Mouse (Mus musculus): ENCODE data around the gene Gm20388. TPM values are rescaled to one million over a fixed set of nuclear protein-coding genes. Genes with fewer than 3 reads are reported as not detected.

Gm20388 gene
- polyA plus RNA-seq, 1 experiment from 2014 or later = not detected

GRCm38 (mm10) chr8:120492193-120492880, 581.7 kb downstream of the Gm20388 start:
- peaks cover 14% of the 10 kb centered on the region for H3K27me3 ChIP-seq
- no peak overlapping the region for H3K27ac ChIP-seq
- peaks cover 74% of the 10 kb centered on the region for H3K4me1 ChIP-seq
- no peak for ATAC-seq (ENCODE audit: insufficient number of reproducible peaks, insufficient read depth, low FRiP score, low TSS enrichment)
- H3K4me3 ChIP-seq = no peak overlapping the region
- no peak overlapping the region for H3K9ac ChIP-seq
- no peak overlapping the region for H3K4me2 ChIP-seq (replicated peaks)
- no peaks in the 10 kb centered on the region for H3K9me3 ChIP-seq
- H3K36me3 ChIP-seq = no peaks in the 10 kb centered on the region
- 46% methylated on average over 14 of the region's 14 CpGs for whole genome bisulfite sequencing

GRCm38 (mm10) chr8:120492881-120493220, 582.2 kb downstream of the Gm20388 start:
- no peak overlapping the region for H3K4me2 ChIP-seq (replicated peaks)

GRCm38 (mm10) chr8:120493508-120494464, 583.1 kb downstream of the Gm20388 start:
- WGBS = 69% methylated on average over 16 of the region's 16 CpGs
- H3K27me3 ChIP-seq = peaks cover 14% of the 10 kb centered on the region

More at GRCm38 (mm10) chr8:120492881-120493220, 582.2 kb downstream of the Gm20388 start:
- Histone ChIP-seq H3K9ac (no peak overlapping the region), H3K27ac (no peak overlapping the region), H3K36me3 (no peaks in the 10 kb centered on the region), H3K9me3 (no peaks in the 10 kb centered on the region), H3K4me3 (no peak overlapping the region), H3K27me3 (peaks cover 14% of the 10 kb centered on the region), H3K4me1 (peaks cover 76% of the 10 kb centered on the region)
- 68% methylated on average over 4 of the region's 4 CpGs for WGBS
- no peak for ATAC-seq (ENCODE audit: insufficient number of reproducible peaks, insufficient read depth, low FRiP score, low TSS enrichment)

GRCm38 (mm10) chr8:120494903-120495302, 584.3 kb downstream of the Gm20388 start:
- no peaks in the 10 kb centered on the region for H3K36me3 ChIP-seq
- peak overlapping the region; percentile 25; the same call in 1 of the 2 replicates for H3K4me2 ChIP-seq (replicated peaks)
- H3K27me3 ChIP-seq = peaks cover 12% of the 10 kb centered on the region
- H3K27ac ChIP-seq = peak overlapping the region; percentile 54; the same call in 1 of the 2 replicates
- H3K4me1 ChIP-seq = peaks cover 86% of the 10 kb centered on the region
- no peak overlapping the region for H3K9ac ChIP-seq
- H3K9me3 ChIP-seq = no peaks in the 10 kb centered on the region
- ATAC-seq (ENCODE audit: insufficient number of reproducible peaks, insufficient read depth, low FRiP score, low TSS enrichment) = no peak
- H3K4me3 ChIP-seq = no peak overlapping the region
- 52% methylated on average over 15 of the region's 15 CpGs for WGBS

More at GRCm38 (mm10) chr8:120493508-120494464, 583.1 kb downstream of the Gm20388 start:
- no peak overlapping the region for H3K9ac ChIP-seq
- peaks cover 86% of the 10 kb centered on the region for H3K4me1 ChIP-seq
- H3K27ac ChIP-seq = no peak overlapping the region; the same call in 1 of the 2 replicates
- no peaks in the 10 kb centered on the region for H3K36me3 ChIP-seq
- H3K9me3 ChIP-seq = no peaks in the 10 kb centered on the region
- H3K4me3 ChIP-seq = no peak overlapping the region
- ATAC-seq (ENCODE audit: insufficient number of reproducible peaks, insufficient read depth, low FRiP score, low TSS enrichment) = no peak
- H3K4me2 ChIP-seq (replicated peaks) = no peak overlapping the region

- H3K27me3 ChIP-seq = peaks cover 7% of the 10 kb centered on the region; the same call in 1 of the 2 replicates
- peaks cover 80% of the 10 kb centered on the region for H3K4me1 ChIP-seq
- no peak for ATAC-seq (ENCODE audit: insufficient number of reproducible peaks, insufficient read depth, low FRiP score, low TSS enrichment)
- no peak overlapping the region for H3K4me2 ChIP-seq (replicated peaks)
- no peak overlapping the region for H3K9ac ChIP-seq
- no peaks in the 10 kb centered on the region for H3K9me3 ChIP-seq
- H3K4me3 ChIP-seq = no peak overlapping the region
- H3K36me3 ChIP-seq = no peaks in the 10 kb centered on the region
- WGBS = 73% methylated on average over 5 of the region's 5 CpGs
- H3K27ac ChIP-seq = no peak overlapping the region
Measured at GRCm38 (mm10) chr8:120495461-120495860, 584.8 kb downstream of the Gm20388 start.

GRCm38 (mm10) chr8:120496478-120496877, 585.8 kb downstream of the Gm20388 start:
- Histone ChIP-seq H3K4me3 (no peak overlapping the region), H3K4me2 (replicated peaks) (no peak overlapping the region), H3K4me1 (peaks cover 70% of the 10 kb centered on the region), H3K27me3 (no peaks in the 10 kb centered on the region), H3K27ac (no peak overlapping the region), H3K9ac (no peak overlapping the region), H3K36me3 (no peaks in the 10 kb centered on the region), H3K9me3 (no peaks in the 10 kb centered on the region)
- no peak for ATAC-seq (ENCODE audit: insufficient number of reproducible peaks, insufficient read depth, low FRiP score, low TSS enrichment)
- 95% methylated on average over 15 of the region's 15 CpGs for WGBS

GRCm38 (mm10) chr8:120497503-120497946, 586.9 kb downstream of the Gm20388 start:
- peaks cover 66% of the 10 kb centered on the region for H3K4me1 ChIP-seq
- no peaks in the 10 kb centered on the region for H3K9me3 ChIP-seq
- H3K4me3 ChIP-seq = no peak overlapping the region
- H3K27me3 ChIP-seq = no peaks in the 10 kb centered on the region
- H3K9ac ChIP-seq = no peak overlapping the region
- 0 out of 2 replicates have a peak overlapping the region, but pooled peaks have one; percentile 5 for H3K4me2 ChIP-seq (replicated peaks)
- no peak overlapping the region for H3K27ac ChIP-seq
- no peaks in the 10 kb centered on the region for H3K36me3 ChIP-seq
- ATAC-seq (ENCODE audit: insufficient number of reproducible peaks, insufficient read depth, low FRiP score, low TSS enrichment) = no peak
- WGBS = 17% methylated on average over 11 of the region's 11 CpGs

GRCm38 (mm10) chr8:120498349-120498831, 587.7 kb downstream of the Gm20388 start:
- no peaks in the 10 kb centered on the region for H3K36me3 ChIP-seq
- peaks cover 64% of the 10 kb centered on the region for H3K4me1 ChIP-seq
- H3K27me3 ChIP-seq = no peaks in the 10 kb centered on the region
- H3K27ac ChIP-seq = peak overlapping the region; percentile 26; the same call in 1 of the 2 replicates
- peak; percentile 18; the same call in 1 of the 2 replicates for ATAC-seq (ENCODE audit: insufficient number of reproducible peaks, insufficient read depth, low FRiP score, low TSS enrichment)
- no peak overlapping the region; the same call in 1 of the 2 replicates for H3K4me2 ChIP-seq (replicated peaks)
- H3K4me3 ChIP-seq = no peak overlapping the region
- H3K9me3 ChIP-seq = no peaks in the 10 kb centered on the region
- WGBS = 20% methylated on average over 4 of the region's 4 CpGs
- H3K9ac ChIP-seq = no peak overlapping the region

- Histone ChIP-seq H3K36me3 (no peaks in the 10 kb centered on the region), H3K9ac (no peak overlapping the region), H3K4me1 (peaks cover 64% of the 10 kb centered on the region), H3K4me3 (no peak overlapping the region), H3K27ac (no peak overlapping the region), H3K4me2 (replicated peaks) (no peak overlapping the region; the same call in 1 of the 2 replicates), H3K27me3 (no peaks in the 10 kb centered on the region), H3K9me3 (no peaks in the 10 kb centered on the region)
- WGBS = 24% methylated on average over 9 of the region's 9 CpGs
- ATAC-seq (ENCODE audit: insufficient number of reproducible peaks, insufficient read depth, low FRiP score, low TSS enrichment) = no peak
Measured at GRCm38 (mm10) chr8:120498926-120499605, 588.4 kb downstream of the Gm20388 start.

GRCm38 (mm10) chr8:120500701-120501261, 590.1 kb downstream of the Gm20388 start:
- Histone ChIP-seq H3K36me3 (no peaks in the 10 kb centered on the region), H3K27me3 (no peaks in the 10 kb centered on the region), H3K4me1 (peaks cover 65% of the 10 kb centered on the region), H3K9ac (no peak overlapping the region), H3K27ac (no peak overlapping the region), H3K9me3 (no peaks in the 10 kb centered on the region), H3K4me2 (replicated peaks) (no peak overlapping the region), H3K4me3 (no peak overlapping the region)
- WGBS = 64% methylated on average over 8 of the region's 8 CpGs
- no peak for ATAC-seq (ENCODE audit: insufficient number of reproducible peaks, insufficient read depth, low FRiP score, low TSS enrichment)

GRCm38 (mm10) chr8:120501426-120501825, 590.8 kb downstream of the Gm20388 start:
- no peak for ATAC-seq (ENCODE audit: insufficient number of reproducible peaks, insufficient read depth, low FRiP score, low TSS enrichment)
- Histone ChIP-seq H3K27ac (no peak overlapping the region), H3K27me3 (no peaks in the 10 kb centered on the region), H3K36me3 (no peaks in the 10 kb centered on the region), H3K4me1 (peaks cover 71% of the 10 kb centered on the region), H3K9ac (no peak overlapping the region), H3K9me3 (no peaks in the 10 kb centered on the region), H3K4me3 (no peak overlapping the region), H3K4me2 (replicated peaks) (no peak overlapping the region)
- 79% methylated on average over 5 of the region's 5 CpGs for WGBS
